Mouse (Mus musculus) stomach, postnatal 0 days (tissue): ENCODE data around the gene Pgap3.

Experiments
- CTCF ChIP-seq: IDR thresholded peaks from 2 replicates; pipeline ENCODE4 v1.5.1; 2016; ENCODE audit warnings: antibody characterized with exemption, low read depth, mild to moderate bottlenecking, moderate library complexity
- EP300 ChIP-seq: optimal IDR thresholded peaks from 2 replicates; pipeline ENCODE3; 2016; ENCODE audit warnings: antibody characterized with exemption

GRCm38 (mm10) chr11:98417074-98417473, 16.8 kb upstream of the Pgap3 start:
- TF ChIP-seq CTCF (no peak), EP300 (no peak)
